Mouse (Mus musculus): ENCODE results near the gene Dpep2nb.
"Not testable (repeated sequence)": the region's sequence is repeated elsewhere in the genome, so short reads cannot be mapped to it uniquely, and the experiment has no call there.

Gene Dpep2nb

DNA sequence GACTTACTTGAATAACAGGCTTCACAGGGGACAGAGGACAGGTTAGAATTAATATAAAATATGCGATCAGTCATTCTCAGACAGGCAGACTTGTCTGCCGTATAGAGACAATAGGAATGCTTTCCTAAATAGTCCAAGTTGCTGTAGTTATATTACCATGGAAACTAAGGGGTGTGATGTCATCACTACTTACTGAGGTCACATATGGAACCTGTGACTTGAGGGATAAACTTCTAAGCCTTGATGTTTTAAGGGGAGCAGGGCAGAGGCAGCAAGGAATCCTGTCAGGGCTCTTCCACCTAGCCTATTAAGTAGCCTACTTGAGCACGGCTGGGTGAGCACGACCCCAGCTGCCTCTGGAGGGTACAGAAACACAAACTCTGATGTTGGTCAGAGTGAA, at the start of gene Dpep2nb:
Dpep2nb (minus strand) TSS at position 101 of the 400 bp plus-strand sequence.
- DNase-seq, result no peak

DNA sequence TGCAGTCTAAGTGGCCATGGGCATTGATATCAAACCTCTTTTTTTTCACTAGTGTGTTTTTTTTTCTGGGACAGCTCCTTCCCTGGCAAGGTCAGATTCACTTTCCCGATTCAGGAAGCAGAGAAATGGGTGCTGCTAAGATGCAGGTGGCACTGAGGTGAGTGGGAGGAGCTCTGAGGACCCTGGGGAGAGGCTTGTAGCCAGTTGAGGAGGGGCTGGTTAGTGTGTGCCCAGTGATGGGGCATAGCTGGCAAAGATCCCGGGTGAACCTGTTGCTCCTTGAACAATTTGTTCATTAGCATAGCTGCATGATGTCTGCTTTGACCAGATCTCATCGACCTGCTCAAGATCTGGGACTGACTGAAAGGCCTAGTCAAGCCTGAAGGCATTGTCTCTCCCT, 49.3 kb upstream of the Dpep2nb start:
- peak; percentile 81 to 90 for DNase-seq

DNA sequence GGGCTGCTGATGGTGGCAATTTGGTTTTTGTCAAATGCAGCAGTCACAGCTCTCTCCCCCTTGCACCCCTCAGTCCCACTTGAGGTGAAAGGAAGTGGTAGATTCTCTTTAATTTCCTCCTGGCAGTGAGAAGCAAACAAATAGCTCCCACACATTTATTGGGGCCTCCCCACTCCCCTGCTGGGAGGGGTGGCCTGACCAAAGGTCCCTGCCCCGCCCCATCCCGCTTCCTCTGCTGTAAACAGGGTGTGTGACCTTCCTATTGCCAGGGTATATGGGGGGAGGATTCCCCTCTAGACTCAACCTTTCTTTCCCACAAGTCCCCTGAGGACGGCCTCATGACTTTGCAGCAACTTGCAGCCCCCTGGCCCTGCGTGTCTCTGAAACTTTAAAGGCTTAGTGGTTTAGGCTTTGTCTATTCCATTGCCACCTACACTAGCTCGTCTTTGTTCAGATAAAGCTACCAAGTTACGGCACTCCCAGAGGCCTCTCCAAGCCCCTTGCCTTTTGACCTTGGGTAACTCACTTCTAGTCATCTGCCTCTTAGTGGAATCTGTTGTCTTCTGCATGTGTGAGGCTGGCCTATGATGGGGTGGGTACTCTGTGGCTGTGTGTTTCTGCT, 48.5 kb upstream of the Dpep2nb start:
- DNase-seq, result peak; percentile 66 to 87

DNA sequence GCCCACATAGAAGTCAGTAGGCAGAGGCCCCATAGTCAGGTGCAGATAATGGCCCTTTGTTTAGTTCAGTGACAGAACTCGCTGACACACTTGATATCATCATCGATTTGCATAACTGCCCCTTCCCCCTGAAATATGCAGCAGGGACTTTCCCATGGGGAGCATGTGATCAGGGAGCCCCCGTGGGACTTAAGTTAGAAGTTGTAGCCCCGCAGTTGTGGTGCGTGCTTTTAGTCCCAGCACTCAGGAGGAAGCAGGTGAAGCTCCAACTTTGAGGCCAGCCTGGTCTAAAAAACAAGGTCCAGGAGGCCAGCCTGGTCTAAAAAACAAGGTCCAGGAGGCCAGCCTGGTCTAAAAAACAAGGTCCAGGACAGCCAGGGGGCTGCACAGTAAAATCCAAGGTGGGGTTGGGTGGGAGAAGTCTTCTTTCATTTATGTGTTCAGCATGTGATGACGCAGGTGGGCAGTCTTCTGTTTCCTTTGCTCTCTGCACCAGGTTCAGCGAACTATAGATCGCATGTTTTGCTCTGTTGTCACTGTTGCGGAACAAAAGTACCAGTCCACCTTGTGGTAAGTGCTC, 46.8 kb upstream of the Dpep2nb start:
- DNase-seq, result no peak

DNA sequence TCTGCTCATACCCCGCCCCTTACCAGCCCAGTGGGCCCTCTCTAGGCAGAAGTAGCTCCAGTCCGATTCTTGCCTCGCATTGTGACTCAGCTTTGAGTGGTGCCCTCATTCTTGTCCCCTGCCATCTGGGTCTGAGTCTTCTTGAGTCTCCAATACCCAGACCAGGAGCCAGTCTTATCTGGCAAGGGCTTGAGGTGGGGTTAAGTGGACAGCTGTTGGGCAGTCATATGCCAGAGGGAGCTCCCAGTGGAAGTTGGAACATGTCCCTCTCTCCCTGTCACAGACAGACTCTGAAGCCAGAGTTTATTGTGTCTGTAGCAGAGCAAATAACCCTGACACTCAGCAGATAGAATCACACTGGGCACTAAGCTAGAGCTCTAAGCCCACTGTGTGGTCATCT, 45.3 kb upstream of the Dpep2nb start:
- DNase-seq, result no peak

DNA sequence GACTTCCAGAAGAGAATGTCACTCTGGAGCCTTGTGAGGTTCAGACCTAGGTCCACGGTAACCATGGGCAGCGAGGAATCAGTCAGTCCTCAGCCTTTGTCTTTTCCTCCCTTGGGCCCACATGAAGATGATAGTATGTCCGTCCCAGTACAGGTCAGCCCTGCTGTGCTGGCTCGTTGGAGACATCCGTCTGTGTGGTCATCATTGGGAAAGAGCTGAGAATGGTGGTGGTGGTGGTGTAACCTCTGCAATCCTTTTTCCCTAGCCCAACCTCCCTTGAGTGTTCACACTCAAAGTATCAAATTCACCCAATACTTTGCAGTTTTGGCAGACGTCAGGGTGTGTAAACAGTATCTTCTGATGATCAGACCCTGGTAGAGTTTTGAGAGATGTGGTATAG, 44.1 kb upstream of the Dpep2nb start:
- no peak for DNase-seq

DNA sequence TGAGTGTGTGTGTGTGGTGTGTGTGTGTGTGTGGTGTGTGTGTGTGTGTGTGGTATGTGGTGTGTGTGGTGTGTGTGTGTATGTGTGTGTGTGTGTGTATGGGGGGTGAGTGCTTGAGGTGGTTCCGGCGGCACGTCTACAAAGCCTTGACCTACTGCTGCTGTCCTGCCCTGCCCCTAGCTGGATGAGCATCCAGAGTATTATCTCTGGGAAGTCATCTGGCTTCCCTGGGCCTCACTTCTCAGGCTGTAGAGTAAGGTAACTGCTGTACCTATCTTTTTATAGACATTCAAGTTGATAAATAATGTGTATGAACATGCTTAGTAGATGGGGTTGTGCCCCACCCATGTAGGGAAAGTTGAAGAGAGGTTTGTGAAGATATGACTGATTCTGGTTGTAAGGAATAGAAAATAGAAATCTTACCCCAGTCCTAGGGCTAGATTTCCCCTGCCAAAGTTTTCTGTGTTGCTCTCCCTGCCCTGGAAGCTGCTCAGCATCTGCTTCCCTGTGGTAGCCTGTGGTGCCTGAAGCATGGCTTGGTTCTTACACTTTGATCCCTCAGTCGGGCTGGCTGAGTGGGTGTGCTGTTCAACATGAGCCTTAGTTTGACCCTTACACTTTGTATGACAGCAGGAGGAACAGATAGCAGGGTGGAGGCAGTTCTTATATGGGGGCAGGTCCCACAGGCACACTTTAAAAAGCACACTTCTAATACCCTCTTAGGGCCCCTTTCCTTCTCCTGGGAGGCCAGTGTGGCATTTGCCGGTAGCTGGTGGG, 42.3 kb upstream of the Dpep2nb start:
- peak in 1 of 2 experiments; percentile 47 for DNase-seq

DNA sequence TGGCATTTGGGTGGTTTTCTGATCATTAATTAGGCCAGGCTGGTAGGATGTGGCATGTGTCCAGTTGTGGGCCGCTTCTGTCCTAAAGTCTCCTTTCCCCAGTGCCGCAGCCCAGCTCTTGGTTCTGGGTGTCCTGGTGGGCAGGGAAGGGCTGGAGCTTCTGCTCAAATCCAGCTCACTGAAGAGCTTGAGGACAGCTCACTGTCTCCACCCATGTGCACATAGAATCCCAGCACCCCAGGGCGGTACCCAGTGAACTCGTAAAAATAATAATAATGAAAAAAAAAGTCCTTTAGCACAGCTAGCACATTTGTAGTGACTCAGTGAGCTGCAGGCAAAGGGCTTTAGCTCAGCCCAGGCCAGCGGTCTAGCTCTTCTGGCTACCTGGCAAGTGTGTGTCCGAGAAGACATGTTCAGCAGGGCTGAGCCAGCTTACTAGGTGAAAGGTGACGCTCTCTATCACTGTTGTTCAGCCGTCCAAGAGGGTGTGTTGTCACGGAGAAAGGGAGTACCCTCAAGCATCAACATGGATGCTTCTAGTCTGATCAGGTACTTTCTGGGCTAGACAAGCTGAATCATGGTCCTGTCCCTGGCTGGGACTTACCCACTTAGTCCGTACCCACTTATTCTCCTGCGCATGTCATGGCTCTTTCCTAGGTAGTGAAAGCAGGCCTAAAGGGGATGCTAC, 41.2 kb upstream of the Dpep2nb start:
- peak in 1 of 2 experiments; percentile 59 for DNase-seq

DNA sequence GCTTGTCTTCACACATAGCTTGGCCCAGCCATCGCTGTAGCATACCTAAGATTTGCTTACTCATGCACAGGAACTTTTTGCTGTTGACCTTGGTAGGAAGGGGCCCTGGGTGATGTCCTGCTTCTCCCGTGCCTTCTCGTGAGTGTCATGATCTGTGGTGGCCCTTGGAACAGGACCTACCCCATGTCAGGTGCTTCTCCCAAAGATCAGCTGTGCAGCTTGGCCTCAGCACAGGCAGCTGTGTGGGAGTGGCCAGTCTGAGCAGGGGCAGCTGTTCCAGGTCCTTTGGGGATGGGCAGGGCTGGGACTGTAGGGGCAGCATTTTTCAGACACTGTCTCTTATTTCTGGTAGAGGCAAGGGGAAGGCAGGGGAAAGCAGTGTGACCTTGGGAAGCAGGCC, 38.4 kb upstream of the Dpep2nb start:
- DNase-seq, result no peak

DNA sequence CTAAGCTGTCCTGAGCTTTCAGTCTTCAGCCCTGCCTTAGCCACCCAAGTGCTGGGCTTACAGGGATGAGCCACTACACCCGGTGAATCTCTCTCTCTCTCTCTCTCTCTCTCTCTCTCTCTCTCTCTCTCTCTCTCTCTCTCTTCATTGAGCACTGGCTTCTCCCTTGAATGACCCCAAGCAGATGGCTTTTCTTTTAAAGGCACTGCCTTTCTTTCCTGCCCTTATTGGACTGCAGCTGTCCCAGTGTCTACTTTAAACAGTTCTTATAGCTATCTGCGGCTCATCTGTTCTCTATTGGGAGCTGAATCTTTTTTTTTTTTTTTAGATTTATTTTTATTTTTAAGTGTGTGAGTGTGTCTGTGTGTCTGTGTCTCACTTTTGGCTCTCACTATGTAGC, 37.3 kb upstream of the Dpep2nb start:
- no peak for DNase-seq

DNA sequence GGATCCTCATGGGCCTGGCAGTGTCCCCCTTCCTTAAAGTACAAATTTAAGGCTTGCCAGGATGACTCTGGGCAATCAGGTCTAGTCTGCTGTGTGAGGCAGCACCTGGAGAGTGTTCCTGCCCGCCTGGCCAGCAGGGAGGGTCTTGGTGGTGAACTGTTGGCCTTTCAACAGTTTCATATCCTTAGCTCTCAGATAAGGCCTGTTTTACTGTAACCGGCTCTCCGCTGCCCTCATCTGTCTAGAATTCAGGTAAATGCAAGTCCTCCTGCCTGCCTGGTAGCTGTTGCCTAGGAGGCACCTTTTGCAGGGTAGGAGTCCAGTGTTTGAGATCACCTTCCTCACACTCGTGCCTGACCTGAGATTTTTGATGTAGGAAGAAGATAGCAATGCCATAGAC, 34.4 kb upstream of the Dpep2nb start:
- no peak for DNase-seq

DNA sequence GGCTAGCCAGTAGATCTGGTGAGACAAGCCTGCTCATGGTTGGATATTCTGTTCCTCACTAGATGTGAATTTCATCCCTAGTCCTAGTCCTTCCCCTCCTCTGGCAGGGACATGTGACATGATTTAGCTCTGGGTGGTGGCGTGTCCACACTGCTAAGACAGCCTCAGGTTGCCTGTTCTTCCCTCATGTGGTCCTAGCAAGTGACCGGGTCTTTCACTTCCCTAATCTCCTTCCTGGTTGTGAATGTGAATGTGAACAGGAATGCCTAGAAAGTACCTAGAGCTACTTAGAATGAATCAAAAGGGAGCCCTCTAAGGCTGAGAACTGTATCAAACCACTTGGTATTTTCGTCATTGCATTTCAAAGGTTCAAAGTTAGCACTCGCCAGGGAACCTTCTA, 33.8 kb upstream of the Dpep2nb start:
- DNase-seq, result no peak

DNA sequence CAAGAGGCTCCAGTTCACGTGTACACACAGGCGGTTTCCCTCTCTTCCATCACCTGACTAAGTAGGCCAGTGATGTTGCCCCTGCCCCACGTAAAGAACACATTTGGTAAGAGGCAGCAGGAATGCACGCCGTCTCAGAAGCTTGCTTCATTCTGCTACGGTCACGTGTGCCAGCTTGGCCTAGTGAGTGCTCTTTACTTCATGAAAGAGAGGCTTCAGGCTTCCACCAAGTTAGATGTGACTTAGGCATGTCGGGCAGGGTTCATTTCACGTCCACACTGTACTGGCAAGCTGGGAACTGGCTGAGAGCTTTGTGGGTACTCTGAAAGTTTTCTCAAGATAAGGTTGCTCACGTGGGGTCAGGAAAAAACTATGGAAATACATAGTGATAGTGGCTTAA, 32.9 kb upstream of the Dpep2nb start:
- DNase-seq, result no peak

DNA sequence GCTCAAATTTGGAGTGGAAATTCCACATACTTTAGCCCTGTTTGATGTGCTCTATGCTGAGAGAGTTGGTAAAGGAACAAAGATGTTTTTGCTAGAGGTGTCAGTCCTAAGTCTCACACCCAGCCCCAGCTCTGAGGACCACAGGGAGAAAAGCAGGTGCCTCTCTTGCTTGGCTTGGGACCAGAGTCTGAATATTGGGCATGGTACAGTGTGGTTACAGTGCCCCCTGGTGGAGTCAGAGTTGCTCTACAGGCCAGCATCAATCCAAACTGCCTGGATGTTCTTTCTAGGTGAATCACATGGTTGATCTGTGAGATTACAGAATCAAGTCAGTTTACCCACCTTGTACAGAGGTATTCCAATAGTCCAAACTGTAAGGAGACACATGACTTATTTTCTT, 16.7 kb upstream of the Dpep2nb start:
- DNase-seq, result peak; percentile 76 to 85

DNA sequence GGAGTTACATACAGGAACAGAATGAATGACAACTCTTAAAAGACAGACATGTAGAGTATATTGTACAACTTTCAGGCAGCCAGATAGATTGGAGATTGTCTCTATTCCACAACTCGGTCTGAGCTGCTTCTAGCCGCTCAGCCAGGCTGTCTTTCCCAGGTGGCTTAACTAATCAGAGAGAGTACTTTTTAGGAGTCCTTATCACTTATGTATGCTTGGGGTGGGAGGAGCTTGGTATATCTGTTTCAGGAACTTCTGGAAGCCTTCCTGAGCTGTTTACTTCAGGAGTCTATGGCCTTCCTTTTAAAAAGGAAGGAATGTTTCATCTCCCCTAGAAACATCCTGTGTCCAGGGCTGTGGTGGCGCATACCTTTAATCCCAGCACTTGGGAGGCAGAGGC, 12.3 kb upstream of the Dpep2nb start:
- DNase-seq, result no peak

DNA sequence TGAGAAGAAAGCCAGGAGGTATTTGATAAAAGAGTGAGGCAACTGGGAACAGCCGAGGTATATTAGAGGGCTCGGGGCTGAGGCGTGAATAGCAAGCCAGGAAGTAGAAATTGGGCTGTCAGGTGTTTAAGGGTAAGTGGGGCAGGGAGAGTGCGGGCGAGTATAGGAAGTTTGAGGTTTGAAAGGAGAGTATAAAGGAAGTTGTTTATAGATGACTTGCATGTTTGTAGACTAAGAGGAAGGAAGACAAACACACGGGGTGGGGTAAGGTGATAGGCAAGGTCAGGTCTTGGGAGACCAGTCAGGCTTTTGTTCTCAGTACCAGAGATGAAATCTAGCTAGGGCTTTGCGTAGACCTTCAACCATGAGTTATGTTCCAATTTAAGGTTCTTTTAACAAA, 11.4 kb upstream of the Dpep2nb start:
- DNase-seq, result no peak

DNA sequence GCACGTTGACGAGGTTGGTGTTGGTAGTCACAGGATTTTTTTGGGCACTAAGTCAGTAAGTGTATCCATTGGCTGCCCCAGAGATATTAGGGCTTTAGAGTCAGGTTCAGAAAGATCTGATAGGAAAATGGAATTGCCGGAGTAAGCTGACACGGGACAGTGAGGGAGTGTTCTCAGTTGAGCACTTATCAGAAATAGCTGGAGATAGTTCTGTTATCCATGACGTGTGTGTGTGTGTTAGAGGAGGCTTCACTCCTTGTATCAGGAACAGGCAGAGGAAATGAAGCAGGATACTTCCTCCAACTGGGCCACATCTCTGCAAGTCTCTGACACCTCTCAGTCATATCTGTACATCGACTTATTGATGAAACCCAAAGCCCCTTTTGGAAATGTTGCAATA, 10.5 kb upstream of the Dpep2nb start:
- DNase-seq, result no peak

DNA sequence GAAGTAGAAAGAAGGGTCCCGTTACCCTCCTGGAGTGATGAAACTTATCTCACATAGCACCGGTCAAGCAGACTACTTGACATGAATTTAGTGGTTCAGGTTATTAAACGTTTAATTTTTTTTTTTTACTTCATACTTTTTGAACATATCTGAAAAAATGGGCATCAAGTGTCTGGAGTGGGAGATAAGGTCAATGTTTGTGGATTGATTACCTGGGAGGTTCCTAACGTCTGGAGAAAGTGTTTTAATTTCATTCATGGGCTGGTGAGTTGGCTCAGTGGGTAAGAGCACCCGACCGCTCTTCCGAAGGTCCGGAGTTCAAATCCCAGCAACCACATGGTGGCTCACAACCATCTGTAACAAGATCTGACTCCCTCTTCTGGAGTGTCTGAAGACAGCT, 6.4 kb upstream of the Dpep2nb start:
- not testable (repeated sequence) for DNase-seq

DNA sequence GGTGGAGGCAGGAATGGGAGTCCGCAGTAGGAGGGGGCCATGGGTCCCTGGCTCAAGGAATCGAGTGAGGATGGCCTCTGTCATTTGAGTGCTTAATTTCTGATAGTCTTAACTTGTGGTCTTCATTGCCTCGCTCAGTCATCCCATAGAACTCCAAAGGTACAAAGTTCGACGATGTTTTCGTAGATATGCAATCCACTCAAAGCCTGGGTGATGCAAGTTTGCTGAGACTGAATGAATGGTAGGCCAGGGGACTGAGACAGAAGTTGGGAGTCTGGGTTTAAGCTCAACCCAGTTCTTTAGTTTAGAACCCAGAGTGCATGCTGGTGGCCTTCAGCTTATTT, 5.8 kb upstream of the Dpep2nb start, which contains the start of gene Ddx28:
Ddx28 (minus strand) TSS at position 240 of the 344 bp plus-strand sequence.
- no peak for DNase-seq

DNA sequence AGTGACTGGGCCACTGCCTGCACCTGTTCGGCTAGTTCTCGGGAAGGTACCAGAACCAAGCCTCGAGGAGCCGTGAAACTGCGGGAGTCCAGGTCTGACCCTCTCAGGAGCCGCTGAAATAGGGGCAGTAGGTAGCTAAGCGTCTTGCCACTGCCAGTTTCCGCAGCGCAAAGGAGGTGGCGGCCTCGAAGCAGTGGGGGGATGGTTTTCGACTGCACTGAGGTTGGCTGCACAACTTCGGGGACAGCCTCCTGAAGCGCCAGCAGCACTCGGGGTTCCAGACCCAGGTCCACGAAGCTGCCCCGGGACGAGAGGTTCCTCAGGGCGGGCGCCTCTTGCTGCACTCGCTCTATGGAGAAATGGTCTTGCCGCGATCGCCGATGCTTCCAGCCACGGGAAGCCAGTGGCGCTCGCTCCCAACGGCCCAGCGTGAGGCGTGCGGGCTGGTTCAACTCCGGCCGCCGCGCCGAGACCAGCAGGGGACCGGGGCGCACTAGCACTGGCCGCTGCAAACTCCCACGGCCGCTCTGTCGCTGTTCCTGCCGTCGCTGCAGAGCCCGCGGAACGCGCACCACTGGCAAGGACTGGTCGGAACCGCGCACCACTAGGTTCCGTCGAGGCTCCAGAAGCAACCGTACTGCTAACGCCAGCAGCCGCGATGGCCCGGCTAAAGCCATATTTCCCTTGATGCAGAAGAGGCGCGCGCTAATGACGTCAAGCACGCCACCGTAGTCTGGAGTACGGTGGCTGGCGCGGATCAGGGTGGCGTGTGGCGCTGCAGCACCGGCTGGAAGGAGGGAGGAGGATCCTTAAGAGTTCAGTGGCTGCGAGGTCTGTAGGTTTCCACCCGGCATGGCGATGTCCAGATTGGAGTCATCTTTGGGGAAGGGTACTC, 5.2 kb upstream of the Dpep2nb start:
- peak; percentile 96 for DNase-seq

DNA sequence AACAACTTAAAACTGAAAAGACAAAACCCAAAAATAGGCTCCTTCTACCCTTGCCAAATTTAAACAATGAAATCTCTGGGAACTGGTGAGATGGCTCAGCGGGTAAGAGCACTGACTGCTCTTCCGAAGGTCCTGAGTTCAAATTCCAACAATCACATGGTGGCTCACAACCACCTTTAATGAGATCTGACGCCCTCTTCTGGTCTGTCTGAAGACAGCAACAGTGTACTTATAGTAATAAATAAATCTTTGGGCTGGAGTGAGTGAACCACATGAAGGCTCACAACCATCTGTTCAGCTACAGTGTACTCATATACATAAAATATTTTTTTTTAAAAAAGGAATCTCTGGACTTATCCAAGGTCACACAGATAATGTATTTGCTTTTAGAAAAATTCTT, 2.1 kb upstream of the Dpep2nb start:
- DNase-seq, result not testable (repeated sequence)

DNA sequence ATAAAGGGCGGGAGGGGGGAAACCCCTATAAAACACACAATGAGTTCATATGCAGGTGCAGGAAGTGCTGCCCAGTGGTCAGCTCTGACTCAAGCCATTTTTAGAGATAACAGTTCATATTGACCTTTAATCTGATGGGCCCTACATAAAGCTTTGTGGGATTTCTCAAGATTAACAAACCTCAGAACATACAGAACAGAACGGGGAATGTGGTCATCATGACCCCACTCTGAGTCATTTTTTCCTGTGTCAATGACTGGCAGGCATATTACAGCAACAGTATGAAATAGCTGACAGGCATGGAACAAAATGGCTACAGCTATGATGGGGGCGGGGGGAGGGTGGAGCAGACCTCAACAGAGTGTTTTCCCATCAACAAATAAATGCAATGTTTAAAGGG, 1.4 kb upstream of the Dpep2nb start:
- DNase-seq, result no peak

DNA sequence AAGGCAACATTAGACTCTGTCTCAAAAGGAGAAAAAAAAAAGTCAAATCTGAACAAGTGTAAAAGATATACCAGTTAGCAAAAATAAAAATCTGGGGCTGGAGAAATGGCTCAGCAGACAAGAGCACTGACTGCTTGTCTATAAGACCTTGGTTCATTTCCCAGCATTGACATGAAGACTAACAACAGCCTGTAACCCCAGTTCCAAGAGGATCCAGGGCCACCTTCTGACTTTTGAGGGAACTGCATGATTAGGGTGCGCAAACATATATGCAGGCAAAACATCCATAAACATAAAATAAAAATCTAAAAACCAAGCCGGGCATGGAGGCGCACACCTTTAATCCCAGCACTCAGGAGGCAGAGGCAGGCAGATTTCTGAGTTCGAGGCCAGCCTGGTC, 638 bp upstream of the Dpep2nb start:
- no peak for DNase-seq

Measured in kidney, postnatal 25 days (tissue).